Comparison of ENCODE assay signal across 30 mouse cellular contexts in genomic region chr4:124603712-124604111, GRCm38 (mm10). TPM values are rescaled to one million over a fixed set of nuclear protein-coding genes. Genes with fewer than 3 reads are reported as not detected.
A peak's percentile ranks its signal among the peaks of the same experiment; 100 is the strongest.
DNase-seq lines count a peak whose midpoint lies in the region; ATAC-seq and TF ChIP-seq lines count a peak whose summit lies in the region.
"Had no signal": no experiment of that assay in that cellular context is flagged by ENCODE, and none has a peak within 500 bp of the region (broad histone marks: within the 10 kb centered on the region; RNA-seq: fewer than 3 reads in every experiment).

No protein-coding gene starts in this region.

- peaks cover 62% of the 10 kb centered on the region for H3K4me1 ChIP-seq in erythroblast, embryonic 14.5 days (ENCODE audit: control insufficient read depth)
- peaks cover 42 to 52% of the 10 kb centered on the region in 2 experiments for H3K4me1 ChIP-seq in liver, embryonic 14.5 days (replicated peaks; ENCODE audit: control insufficient read depth in 2 of 2, insufficient read depth in 2 of 2, low read length in 1 of 2)
- H3K4me1 ChIP-seq in liver, postnatal 0 days (ENCODE audit: insufficient read depth) = peaks cover 19% of the 10 kb centered on the region
- H3K4me1 ChIP-seq: hindbrain, embryonic 12.5 days had no signal

- TF ChIP-seq EP300 in liver, embryonic 14.5 days (IDR thresholded peaks at IDR 0.05; ENCODE audit: low read depth) = no peak
- no peak for TF ChIP-seq EP300 in liver, postnatal 0 days (IDR thresholded peaks at IDR 0.05; ENCODE audit: low read depth)

- H3K9ac ChIP-seq in liver, embryonic 14.5 days (replicated peaks) = peak overlapping the region; percentile 39
- no peak overlapping the region for H3K9ac ChIP-seq in liver, postnatal 0 days (replicated peaks)
- H3K9ac ChIP-seq: forebrain, embryonic 13.5 days; hindbrain, embryonic 12.5 days; hindbrain, embryonic 15.5 days had no signal

- H3K4me2 ChIP-seq in liver, embryonic 14.5 days (ENCODE audit: low read depth) = peak overlapping the region; percentile 86
- H3K4me2 ChIP-seq in liver, postnatal 0 days (ENCODE audit: low read depth, low read length) = peak overlapping the region; percentile 29; the same call in 1 of the 2 replicates
- H3K4me2 ChIP-seq: forebrain, embryonic 13.5 days; heart, embryonic 11.5 days; hindbrain, embryonic 12.5 days; hindbrain, embryonic 15.5 days had no signal

- H3K36me3 ChIP-seq in erythroblast, embryonic 14.5 days (ENCODE audit: control insufficient read depth) = peaks cover 4% of the 10 kb centered on the region; the same call in 1 of the 2 replicates
- no peaks in the 10 kb centered on the region for H3K36me3 ChIP-seq in liver, embryonic 14.5 days (replicated peaks; ENCODE audit: control insufficient read depth, insufficient read depth, low read depth)
- no peaks in the 10 kb centered on the region for H3K36me3 ChIP-seq in liver, postnatal 0 days (replicated peaks; ENCODE audit: insufficient read depth, low read length)
- H3K36me3 ChIP-seq: forebrain, embryonic 10.5 days; hindbrain, embryonic 12.5 days; hindbrain, embryonic 15.5 days had no signal

- ATAC-seq in erythroblast, adult 5-6 weeks (replicated peaks; ENCODE audit: low FRiP score, poor library complexity, severe bottlenecking) = no peak
- no peak for ATAC-seq in liver, embryonic 14.5 days (ENCODE audit: insufficient read depth)
- ATAC-seq in liver, postnatal 0 days = no peak
- ATAC-seq: activated CD4-positive, CD25-positive, alpha-beta regulatory T cell, adult 4 months; forebrain, embryonic 13.5 days; forebrain, embryonic 16.5 days had no signal

- no peaks in the 10 kb centered on the region for H3K9me3 ChIP-seq in erythroblast, embryonic 14.5 days (ENCODE audit: control insufficient read depth, low read length)
- no peaks in the 10 kb centered on the region for H3K9me3 ChIP-seq in liver, embryonic 14.5 days (ENCODE audit: control insufficient read depth, low read length)
- H3K9me3 ChIP-seq in liver, postnatal 0 days (ENCODE audit: low read length) = no peaks in the 10 kb centered on the region
- H3K9me3 ChIP-seq: forebrain, embryonic 10.5 days; forebrain, embryonic 13.5 days; hindbrain, embryonic 12.5 days; hindbrain, embryonic 15.5 days had no signal

- peak; percentile 35 for DNase-seq in c-Kit-negative CD71-positive TER-119-positive erythroid progenitor cells, embryonic 14.5 days (ENCODE audit: low read depth, low spot score)
- peak in 1 of 3 experiments; percentile 47 for DNase-seq in liver, embryonic 14.5 days (ENCODE audit: low read depth in 3 of 3, low spot score in 3 of 3)
- DNase-seq in liver, postnatal 0 days = no peak
- no peak for DNase-seq in spleen, postnatal 36 days (ENCODE audit: low spot score in 2 of 2)
- no peak for DNase-seq in cerebellum, adult 18-20 months
- DNase-seq in frontal cortex, postnatal 25 days (ENCODE audit: low spot score in 2 of 2) = no peak
- DNase-seq: adrenal gland, adult 8-10 months; adrenal gland, postnatal 25 days; cerebellum, adult 2 months; cerebellum, postnatal 14 days; gastrocnemius, adult 2 months; gastrocnemius, postnatal 14 days; heart, adult 11 months had no signal

- H3K27me3 ChIP-seq in erythroblast, embryonic 14.5 days (ENCODE audit: control insufficient read depth) = peaks cover 43% of the 10 kb centered on the region
- peaks cover 14% of the 10 kb centered on the region for H3K27me3 ChIP-seq in liver, embryonic 14.5 days (ENCODE audit: control insufficient read depth, insufficient read depth, low read length)
- 0 out of 2 replicates have a peak, but pooled peaks cover 6% of the 10 kb centered on the region for H3K27me3 ChIP-seq in liver, postnatal 0 days (ENCODE audit: insufficient read depth, low read length)

- no peak for TF ChIP-seq CTCF in liver, embryonic 14.5 days (IDR thresholded peaks at IDR 0.05; ENCODE audit: low read depth)
- TF ChIP-seq CTCF in liver, postnatal 0 days (IDR thresholded peaks at IDR 0.05; ENCODE audit: low read depth) = no peak

- H3K27ac ChIP-seq in liver, embryonic 14.5 days = peak overlapping the region; percentile 55
- H3K27ac ChIP-seq in liver, postnatal 0 days (ENCODE audit: low read depth) = no peak overlapping the region
- H3K27ac ChIP-seq: forebrain, embryonic 10.5 days; forebrain, embryonic 13.5 days; gastrocnemius, adult 2 months; hindbrain, embryonic 12.5 days; hindbrain, embryonic 15.5 days had no signal

- H3K4me3 ChIP-seq in erythroblast, embryonic 14.5 days (replicated peaks) = peak overlapping the region; percentile 51
- H3K4me3 ChIP-seq in liver, embryonic 14.5 days (ENCODE audit: insufficient read depth in 1 of 2, low read depth in 2 of 2, low read length in 2 of 2) = peak overlapping the region in 1 of 2 experiments; percentile 15; a peak in 2 of 4 replicates
- no peak overlapping the region for H3K4me3 ChIP-seq in liver, postnatal 0 days (ENCODE audit: low read depth, low read length)
- H3K4me3 ChIP-seq: forebrain, embryonic 10.5 days; forebrain, embryonic 13.5 days; gastrocnemius, adult 2 months; hindbrain, embryonic 12.5 days; hindbrain, embryonic 15.5 days had no signal

- 18% methylated on average over 9 of the region's 9 CpGs for WGBS in liver, embryonic 14.5 days (ENCODE audit: insufficient replicate concordance)
- 21% methylated on average over 9 of the region's 9 CpGs for WGBS in liver, postnatal 0 days (ENCODE audit: insufficient replicate concordance)

RNA-seq across cellular contexts. Expression of gene 3100002H09Rik, which starts 6.9 kb away (rescaled TPM):
- polyA plus RNA-seq in erythroblast, embryonic 14.5 days (2012) = not detected in 2 replicates
- not detected in 2 replicates for total RNA-seq in erythroblast, adult 5-6 weeks (2015; ENCODE audit: low replicate concordance)
- not detected in 2 replicates for total RNA-seq in erythroblast, adult 5-6 weeks (2017; ENCODE audit: low replicate concordance)
- polyA plus RNA-seq in liver, embryonic 14.5 days (2012; rRNA removed) = not detected in 2 replicates
- not detected in 2 replicates for polyA plus RNA-seq in liver, embryonic 14.5 days (2014; fragmentation: Nextera tagmentation; extraction: Ambion mirVana)
- polyA plus RNA-seq in liver, postnatal 0 days (2015; fragmentation: Nextera tagmentation; extraction: Ambion mirVana) = not detected in 2 replicates
- total RNA-seq: adrenal gland, adult 8-10 months; adrenal gland, postnatal 25 days; ES-E14; gastrocnemius, adult 2 months; gastrocnemius, postnatal 14 days; gastrocnemius, postnatal 4 days; heart, adult 8-10 months; heart, postnatal 25 days; hematopoietic stem cell, adult 5-6 weeks had no signal
- polyA plus RNA-seq: activated CD4-positive, CD25-positive, alpha-beta regulatory T cell, adult 4 months; cerebellum, adult 2 months; embryonic facial prominence, embryonic 11.5 days; heart, embryonic 11.5 days; heart, embryonic 14.5 days; heart, postnatal 0 days had no signal

RNA-seq across cellular contexts. Expression of gene Pou3f1, which starts 52.9 kb away (rescaled TPM):
- 0.01 and 0.02 TPM in 2 replicates for polyA plus RNA-seq in erythroblast, embryonic 14.5 days (2012)
- total RNA-seq in erythroblast, adult 5-6 weeks (2015; ENCODE audit: low replicate concordance) = not detected in 2 replicates
- total RNA-seq in erythroblast, adult 5-6 weeks (2017; ENCODE audit: low replicate concordance) = not detected in 2 replicates
- polyA plus RNA-seq in liver, embryonic 14.5 days (2012; rRNA removed) = 0.01 and 0.02 TPM in 2 replicates
- polyA plus RNA-seq in liver, embryonic 14.5 days (2014; fragmentation: Nextera tagmentation; extraction: Ambion mirVana) = not detected in 2 replicates
- not detected in 2 replicates for polyA plus RNA-seq in liver, postnatal 0 days (2015; fragmentation: Nextera tagmentation; extraction: Ambion mirVana)
- total RNA-seq: adrenal gland, postnatal 25 days; hematopoietic stem cell, adult 5-6 weeks had no signal
- polyA plus RNA-seq: activated CD4-positive, CD25-positive, alpha-beta regulatory T cell, adult 4 months had no signal
